ENCODE assay signal across 24 mouse cellular contexts in the genomic region with DNA sequence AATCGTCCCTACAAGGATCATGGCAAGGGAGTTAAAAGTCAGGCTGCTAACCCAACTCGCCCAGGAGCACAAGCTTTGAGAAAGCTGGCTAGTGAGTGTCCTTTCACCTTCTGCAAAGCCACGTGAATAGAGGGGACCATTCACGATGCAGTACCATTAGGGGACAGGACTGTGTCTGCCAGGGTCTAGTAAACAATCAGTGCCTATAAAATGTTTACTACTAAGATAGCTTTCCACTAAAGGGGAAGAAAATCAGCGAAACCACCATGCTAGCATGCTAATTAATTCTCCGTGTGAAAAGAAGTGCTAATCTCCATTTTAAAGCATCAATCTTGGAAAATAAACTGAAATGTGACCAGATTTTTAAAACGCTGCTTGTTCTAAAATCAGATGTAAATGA. TPM values are rescaled to one million over a fixed set of nuclear protein-coding genes. Genes with fewer than 3 reads are reported as not detected.
DNase-seq lines count a peak whose midpoint lies in the region; ATAC-seq lines count a peak whose summit lies in the region.
"Had no signal": no experiment of that assay in that cellular context is flagged by ENCODE, and none has a peak within 500 bp of the region (broad histone marks: within the 10 kb centered on the region; RNA-seq: fewer than 3 reads in every experiment).

No protein-coding gene starts in this region.

- no peak for DNase-seq in hindbrain, embryonic 11.5 days (ENCODE audit: low spot score)
- DNase-seq in urinary bladder, adult 18-20 months (ENCODE audit: low spot score in 2 of 2): no peak
- DNase-seq in heart, postnatal 10 days: no peak
- DNase-seq: adrenal gland, postnatal 25 days; cerebellum, adult 11 months; cerebellum, adult 9-11 months; gastrocnemius, postnatal 36 days; heart, adult 2 months; kidney, adult 8-10 months; kidney, postnatal 14 days; lung, adult 18-20 months; lung, postnatal 10 days; right cerebral cortex, postnatal 4 days; thymus, postnatal 25 days had no signal

- H3K27ac ChIP-seq in hindbrain, embryonic 12.5 days: no peak overlapping the region
- H3K27ac ChIP-seq in hindbrain, embryonic 11.5 days (ENCODE audit: low read depth, low read length): no peak overlapping the region
- H3K27ac ChIP-seq in midbrain, embryonic 12.5 days (replicated peaks): no peak overlapping the region
- H3K27ac ChIP-seq in midbrain, embryonic 16.5 days (ENCODE audit: low read length): no peak overlapping the region
- peak overlapping the region; percentile 60 for H3K27ac ChIP-seq in forebrain, embryonic 16.5 days (ENCODE audit: low read length)
- H3K27ac ChIP-seq in midbrain, embryonic 15.5 days: 0 out of 2 replicates have a peak overlapping the region, but pooled peaks have one; percentile 53
- H3K27ac ChIP-seq: embryonic facial prominence, embryonic 10.5 days; heart, adult 2 months; heart, embryonic 13.5 days; limb, embryonic 13.5 days; liver, embryonic 12.5 days had no signal

- no peaks in the 10 kb centered on the region for H3K27me3 ChIP-seq in hindbrain, embryonic 12.5 days
- H3K27me3 ChIP-seq in hindbrain, embryonic 11.5 days (ENCODE audit: control insufficient read depth, insufficient read depth, low read length): no peaks in the 10 kb centered on the region
- H3K27me3 ChIP-seq in midbrain, embryonic 12.5 days: no peaks in the 10 kb centered on the region
- H3K27me3 ChIP-seq in midbrain, embryonic 16.5 days (ENCODE audit: control insufficient read depth, insufficient read depth, low read depth, low read length): no peaks in the 10 kb centered on the region
- H3K27me3 ChIP-seq in forebrain, embryonic 16.5 days (replicated peaks; ENCODE audit: control insufficient read depth, insufficient read depth, low read length): no peaks in the 10 kb centered on the region
- H3K27me3 ChIP-seq in midbrain, embryonic 15.5 days (replicated peaks): no peaks in the 10 kb centered on the region
- H3K27me3 ChIP-seq: heart, embryonic 13.5 days; limb, embryonic 13.5 days; liver, embryonic 12.5 days had no signal

- WGBS in hindbrain, embryonic 12.5 days: 53% methylated on average over 7 of the region's 7 CpGs
- WGBS in hindbrain, embryonic 11.5 days: 60% methylated on average over 7 of the region's 7 CpGs
- WGBS in midbrain, embryonic 12.5 days: 40% methylated on average over 7 of the region's 7 CpGs
- 29% methylated on average over 7 of the region's 7 CpGs for WGBS in midbrain, embryonic 16.5 days
- WGBS in forebrain, embryonic 16.5 days: 8% methylated on average over 7 of the region's 7 CpGs
- 28% methylated on average over 7 of the region's 7 CpGs for WGBS in midbrain, embryonic 15.5 days

- 0 out of 2 replicates have a peak, but pooled peaks have one; percentile 43 for ATAC-seq in hindbrain, embryonic 12.5 days (ENCODE audit: low FRiP score)
- ATAC-seq in hindbrain, embryonic 11.5 days (ENCODE audit: low FRiP score): no peak
- ATAC-seq in midbrain, embryonic 12.5 days (ENCODE audit: low FRiP score, low read depth): peak; percentile 55; the same call in 1 of the 2 replicates
- no peak for ATAC-seq in midbrain, embryonic 16.5 days
- peak; percentile 77 for ATAC-seq in forebrain, embryonic 16.5 days
- peak; percentile 72; the same call in 1 of the 2 replicates for ATAC-seq in midbrain, embryonic 15.5 days (replicated peaks)
- ATAC-seq: CD4-positive, CD25-positive, alpha-beta regulatory T cell, adult 4 months; liver, embryonic 12.5 days had no signal

- H3K9me3 ChIP-seq in hindbrain, embryonic 12.5 days (replicated peaks): no peaks in the 10 kb centered on the region
- no peaks in the 10 kb centered on the region for H3K9me3 ChIP-seq in hindbrain, embryonic 11.5 days (ENCODE audit: control insufficient read depth, low read length)
- no peaks in the 10 kb centered on the region for H3K9me3 ChIP-seq in midbrain, embryonic 12.5 days
- no peaks in the 10 kb centered on the region for H3K9me3 ChIP-seq in midbrain, embryonic 16.5 days (replicated peaks; ENCODE audit: control insufficient read depth, low read length, poor library complexity, severe bottlenecking)
- H3K9me3 ChIP-seq in forebrain, embryonic 16.5 days (ENCODE audit: control insufficient read depth, low read length): no peaks in the 10 kb centered on the region
- no peaks in the 10 kb centered on the region for H3K9me3 ChIP-seq in midbrain, embryonic 15.5 days
- H3K9me3 ChIP-seq: embryonic facial prominence, embryonic 10.5 days; heart, embryonic 13.5 days; limb, embryonic 13.5 days; liver, embryonic 12.5 days had no signal

- H3K4me1 ChIP-seq in hindbrain, embryonic 12.5 days: no peaks in the 10 kb centered on the region
- H3K4me1 ChIP-seq in hindbrain, embryonic 11.5 days (replicated peaks; ENCODE audit: control insufficient read depth, insufficient read depth, low read length): no peaks in the 10 kb centered on the region
- H3K4me1 ChIP-seq in midbrain, embryonic 12.5 days: peaks cover 10% of the 10 kb centered on the region; the same call in 1 of the 2 replicates
- peaks cover 5% of the 10 kb centered on the region; the same call in 1 of the 2 replicates for H3K4me1 ChIP-seq in midbrain, embryonic 16.5 days (ENCODE audit: control insufficient read depth, insufficient read depth, low read length)
- H3K4me1 ChIP-seq in forebrain, embryonic 16.5 days (replicated peaks; ENCODE audit: control insufficient read depth, insufficient read depth, low read length): peaks cover 8% of the 10 kb centered on the region
- H3K4me1 ChIP-seq in midbrain, embryonic 15.5 days: 0 out of 2 replicates have a peak, but pooled peaks cover 4% of the 10 kb centered on the region

- no peak overlapping the region for H3K9ac ChIP-seq in hindbrain, embryonic 12.5 days
- H3K9ac ChIP-seq in hindbrain, embryonic 11.5 days (ENCODE audit: low read depth, low read length): no peak overlapping the region
- no peak overlapping the region for H3K9ac ChIP-seq in midbrain, embryonic 12.5 days (replicated peaks)
- no peak overlapping the region for H3K9ac ChIP-seq in midbrain, embryonic 16.5 days (ENCODE audit: low read depth, low read length)
- H3K9ac ChIP-seq in forebrain, embryonic 16.5 days (replicated peaks; ENCODE audit: low read depth, low read length): no peak overlapping the region
- no peak overlapping the region for H3K9ac ChIP-seq in midbrain, embryonic 15.5 days
- H3K9ac ChIP-seq: heart, embryonic 13.5 days; limb, embryonic 13.5 days; liver, embryonic 12.5 days had no signal

- intact Hi-C loops in heart, postnatal 10 days (cut with DNase I): no loop called here

- no peak overlapping the region for H3K4me2 ChIP-seq in hindbrain, embryonic 12.5 days (replicated peaks)
- no peak overlapping the region for H3K4me2 ChIP-seq in hindbrain, embryonic 11.5 days (replicated peaks; ENCODE audit: low read depth, low read length)
- H3K4me2 ChIP-seq in midbrain, embryonic 12.5 days (replicated peaks): no peak overlapping the region
- H3K4me2 ChIP-seq in midbrain, embryonic 16.5 days (ENCODE audit: low read length): no peak overlapping the region
- H3K4me2 ChIP-seq in forebrain, embryonic 16.5 days (ENCODE audit: low read length): no peak overlapping the region
- no peak overlapping the region for H3K4me2 ChIP-seq in midbrain, embryonic 15.5 days
- H3K4me2 ChIP-seq: heart, embryonic 13.5 days; limb, embryonic 13.5 days; liver, embryonic 12.5 days had no signal

- H3K36me3 ChIP-seq in hindbrain, embryonic 12.5 days: no peaks in the 10 kb centered on the region
- H3K36me3 ChIP-seq in hindbrain, embryonic 11.5 days (ENCODE audit: control insufficient read depth, insufficient read depth, low read length): no peaks in the 10 kb centered on the region
- H3K36me3 ChIP-seq in midbrain, embryonic 12.5 days: no peaks in the 10 kb centered on the region
- H3K36me3 ChIP-seq in midbrain, embryonic 16.5 days (ENCODE audit: control insufficient read depth, insufficient read depth, low read length): no peaks in the 10 kb centered on the region
- no peaks in the 10 kb centered on the region for H3K36me3 ChIP-seq in forebrain, embryonic 16.5 days (ENCODE audit: control insufficient read depth, insufficient read depth)
- H3K36me3 ChIP-seq in midbrain, embryonic 15.5 days (replicated peaks): no peaks in the 10 kb centered on the region
- H3K36me3 ChIP-seq: embryonic facial prominence, embryonic 10.5 days; heart, embryonic 13.5 days; limb, embryonic 13.5 days; liver, embryonic 12.5 days had no signal

- no peak overlapping the region for H3K4me3 ChIP-seq in hindbrain, embryonic 12.5 days
- H3K4me3 ChIP-seq in hindbrain, embryonic 11.5 days (ENCODE audit: low read depth, low read length): no peak overlapping the region
- H3K4me3 ChIP-seq in midbrain, embryonic 12.5 days: no peak overlapping the region
- H3K4me3 ChIP-seq in midbrain, embryonic 16.5 days (ENCODE audit: low read depth, low read length): no peak overlapping the region
- no peak overlapping the region for H3K4me3 ChIP-seq in forebrain, embryonic 16.5 days (replicated peaks; ENCODE audit: low read length)
- no peak overlapping the region for H3K4me3 ChIP-seq in midbrain, embryonic 15.5 days
- H3K4me3 ChIP-seq: embryonic facial prominence, embryonic 10.5 days; heart, adult 2 months; heart, embryonic 13.5 days; limb, embryonic 13.5 days; liver, embryonic 12.5 days had no signal

RNA-seq across cellular contexts. Expression of a gene that starts 50.7 kb away (rescaled TPM):
- 178 and 201 TPM in 2 replicates for polyA plus RNA-seq in hindbrain, embryonic 12.5 days (2016; fragmentation: Nextera tagmentation; extraction: Ambion mirVana)
- polyA plus RNA-seq in hindbrain, embryonic 11.5 days (2014; fragmentation: Nextera tagmentation; extraction: Ambion mirVana): 214 and 232 TPM in 2 replicates
- 168 and 207 TPM in 2 replicates for polyA plus RNA-seq in midbrain, embryonic 12.5 days (2016; fragmentation: Nextera tagmentation; extraction: Ambion mirVana)
- polyA plus RNA-seq in midbrain, embryonic 16.5 days (2015; fragmentation: Nextera tagmentation; extraction: Ambion mirVana): 81.0 and 95.8 TPM in 2 replicates
- polyA plus RNA-seq in forebrain, embryonic 16.5 days (2015; fragmentation: Nextera tagmentation; extraction: Ambion mirVana): 114 and 136 TPM in 2 replicates
- polyA plus RNA-seq in midbrain, embryonic 15.5 days (2015; fragmentation: Nextera tagmentation; extraction: Ambion mirVana): 80.5 and 98.8 TPM in 2 replicates
- total RNA-seq in heart, postnatal 10 days (2021): 100 to 1,000 TPM; 236 to 256 TPM

Comparison
In these comparisons a context has a peak if more than half of its experiments do, and no peak if none do; other contexts are left out.
1. ATAC-seq: peak in hindbrain, embryonic 12.5 days (single experiment), midbrain, embryonic 12.5 days (single experiment), forebrain, embryonic 16.5 days (single experiment) and midbrain, embryonic 15.5 days (single experiment); none in hindbrain, embryonic 11.5 days (single experiment) and midbrain, embryonic 16.5 days (single experiment).
2. H3K27ac ChIP-seq: peak in forebrain, embryonic 16.5 days (single experiment) and midbrain, embryonic 15.5 days (single experiment); none in hindbrain, embryonic 12.5 days (single experiment), hindbrain, embryonic 11.5 days (single experiment), midbrain, embryonic 12.5 days (single experiment) and midbrain, embryonic 16.5 days (single experiment).